Mouse (Mus musculus): ENCODE data around the gene Col9a1.

The Col9a1 gene

DNA sequence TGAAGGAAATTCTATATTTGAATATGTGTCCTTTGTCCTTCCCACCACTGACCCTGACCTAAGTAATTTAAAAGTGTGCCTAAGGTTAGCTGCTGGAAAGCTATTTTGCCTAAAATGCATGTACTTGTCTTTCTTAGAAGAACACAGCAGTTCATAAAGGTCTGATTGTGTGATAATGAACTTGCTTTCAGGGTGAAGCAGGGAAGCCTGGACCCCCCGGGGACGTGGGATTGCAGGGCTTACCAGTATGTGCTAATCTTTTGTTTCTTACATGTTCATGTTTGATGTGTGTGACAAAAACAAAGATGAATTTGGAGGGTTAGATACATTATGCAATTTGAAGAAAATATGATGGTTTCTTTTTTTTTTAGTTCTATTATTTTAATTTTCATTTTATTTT is 44.8 kb downstream of the Col9a1 start:
- no peak for DNase-seq (ENCODE audit: low read depth)

GRCm38 (mm10) chr1:24222981-24223612 is 45.7 kb downstream of the Col9a1 start:
- DNase-seq (ENCODE audit: low read depth), result no peak

GRCm38 (mm10) chr1:24225825-24226526 is 48.6 kb downstream of the Col9a1 start:
- DNase-seq (ENCODE audit: low read depth), result no peak

- no peak for DNase-seq (ENCODE audit: low read depth)
Measured at GRCm38 (mm10) chr1:24226941-24227711, 49.7 kb downstream of the Col9a1 start.

GRCm38 (mm10) chr1:24229552-24229951 is 52.1 kb downstream of the Col9a1 start:
- no peak for DNase-seq (ENCODE audit: low read depth)

GRCm38 (mm10) chr1:24230428-24230827 is 53.0 kb downstream of the Col9a1 start:
- DNase-seq (ENCODE audit: low read depth), result no peak

- no peak for DNase-seq (ENCODE audit: low read depth)
Measured at GRCm38 (mm10) chr1:24231504-24232270, 54.3 kb downstream of the Col9a1 start.

- no peak for DNase-seq (ENCODE audit: low read depth)
Measured at GRCm38 (mm10) chr1:24236330-24236729, 58.9 kb downstream of the Col9a1 start.

DNA sequence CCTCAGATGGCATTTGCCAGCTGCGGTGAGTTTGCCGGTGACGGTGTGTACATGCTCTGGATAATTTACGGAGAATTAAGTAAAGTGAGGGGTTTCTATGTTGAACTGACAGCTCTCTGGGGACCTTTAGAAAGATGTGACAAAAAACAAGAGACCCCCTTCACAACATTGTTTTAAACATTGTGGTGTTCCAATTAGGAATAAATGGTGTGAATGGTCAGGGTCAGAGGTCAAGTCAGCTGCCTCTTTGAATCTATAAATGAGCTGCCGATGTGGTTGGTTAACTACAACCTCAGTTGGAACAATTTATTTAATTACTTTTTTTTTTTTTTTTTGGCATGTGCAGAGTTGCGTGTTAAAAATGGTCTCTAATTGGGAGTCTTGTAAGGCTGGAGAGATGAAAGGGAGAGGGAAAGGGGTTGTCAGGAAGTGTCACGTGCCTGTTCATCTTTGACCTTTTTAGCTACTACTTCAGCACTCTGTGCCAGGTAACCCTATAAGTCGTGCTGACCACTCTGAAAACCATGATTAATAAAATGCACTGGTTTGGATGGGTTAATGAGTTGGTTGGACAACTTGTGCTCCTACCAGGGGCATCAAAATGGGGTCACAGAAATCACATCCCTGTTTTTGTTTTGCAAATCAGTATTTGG is 62.8 kb downstream of the Col9a1 start:
- no peak for DNase-seq (ENCODE audit: low read depth)

DNA sequence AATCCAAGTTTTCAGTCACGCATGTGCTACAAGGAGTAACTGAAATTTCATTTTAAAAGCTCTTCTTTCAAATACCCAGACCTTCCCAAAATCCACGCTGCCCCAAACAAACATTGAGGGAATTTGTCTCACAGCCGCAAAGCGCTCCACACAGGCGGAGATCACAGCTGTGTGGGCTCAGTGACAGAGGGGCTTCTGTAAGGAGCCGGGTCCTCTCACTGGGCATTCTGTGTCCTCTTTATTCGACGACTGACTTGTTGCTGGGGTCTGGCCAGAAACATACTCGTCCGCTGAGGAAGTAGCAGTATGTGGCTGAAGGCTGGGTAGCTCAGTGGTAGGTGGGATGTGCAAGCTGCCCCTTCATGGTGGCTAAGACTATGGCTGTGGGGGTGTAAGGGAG is 67.5 kb downstream of the Col9a1 start:
- no peak for DNase-seq (ENCODE audit: low read depth)

GRCm38 (mm10) chr1:24245700-24246375 is 68.4 kb downstream of the Col9a1 start:
- no peak for DNase-seq (ENCODE audit: low read depth)

GRCm38 (mm10) chr1:24248294-24249104 is 71.1 kb downstream of the Col9a1 start:
- no peak for DNase-seq (ENCODE audit: low read depth)

GRCm38 (mm10) chr1:24249105-24249664 is 71.8 kb downstream of the Col9a1 start:
- DNase-seq (ENCODE audit: low read depth), result peak; percentile 9

DNA sequence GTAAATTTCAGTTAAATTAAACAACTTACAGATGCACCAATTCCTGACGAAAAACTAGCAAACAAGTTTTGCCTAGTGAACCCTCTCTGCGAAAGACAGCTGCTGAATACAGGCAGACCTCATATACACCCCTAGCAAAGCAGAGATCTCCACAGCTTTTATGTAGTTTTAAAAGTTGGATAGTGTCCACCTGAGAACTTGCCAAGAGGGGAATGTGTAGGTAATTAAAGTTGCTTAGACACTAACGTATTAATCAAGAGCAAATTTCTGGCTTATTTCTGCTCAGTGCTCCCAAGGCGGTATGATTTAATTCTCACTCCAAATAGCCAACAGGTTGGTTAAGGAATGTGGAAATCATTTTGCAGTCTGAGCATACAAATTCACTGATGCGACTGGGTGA is 80.6 kb downstream of the Col9a1 start:
- DNase-seq (ENCODE audit: low read depth), result no peak

DNA sequence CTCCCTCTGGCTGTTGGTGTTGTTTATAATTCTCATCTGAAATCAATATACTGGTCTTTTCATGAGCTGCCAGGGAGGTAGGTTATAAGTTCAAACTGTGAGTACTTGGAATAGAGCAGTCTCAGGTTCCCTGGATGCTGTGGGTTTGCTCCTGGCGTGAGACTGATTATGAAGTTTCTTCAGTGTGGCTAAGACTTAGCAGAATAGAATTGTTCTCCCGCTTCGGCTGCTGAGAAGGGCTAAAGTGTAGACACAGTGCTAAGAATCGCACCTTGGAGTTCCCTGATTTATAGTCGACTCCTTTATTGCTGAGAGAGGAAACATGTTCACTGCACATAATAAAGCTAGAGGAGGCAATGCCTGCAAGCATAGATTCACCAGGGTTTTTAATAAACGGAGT is 82.0 kb downstream of the Col9a1 start:
- no peak for DNase-seq (ENCODE audit: low read depth)

DNA sequence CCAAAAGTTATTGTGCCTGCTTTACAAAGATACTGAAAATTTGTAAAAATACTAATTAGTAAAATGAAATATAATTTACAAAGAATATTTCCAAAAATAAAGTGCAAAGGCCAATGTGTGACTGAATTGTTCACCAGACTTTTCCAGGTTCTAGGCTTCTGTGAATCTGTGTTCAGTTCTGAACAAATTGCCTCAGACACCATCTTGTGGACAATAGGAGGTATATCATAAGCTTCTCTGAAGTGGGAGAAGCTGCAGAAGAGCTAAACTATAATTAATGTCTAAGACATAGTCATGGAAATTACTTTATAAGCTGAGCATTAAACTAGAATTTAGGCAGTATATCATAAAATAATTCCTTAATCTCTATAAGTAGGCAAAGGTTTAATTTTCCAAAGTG is 83.8 kb downstream of the Col9a1 start:
- no peak for DNase-seq (ENCODE audit: low read depth)

- DNase-seq (ENCODE audit: low read depth), result no peak
Measured at GRCm38 (mm10) chr1:24267022-24267421, 89.6 kb downstream of the Col9a1 start.

DNA sequence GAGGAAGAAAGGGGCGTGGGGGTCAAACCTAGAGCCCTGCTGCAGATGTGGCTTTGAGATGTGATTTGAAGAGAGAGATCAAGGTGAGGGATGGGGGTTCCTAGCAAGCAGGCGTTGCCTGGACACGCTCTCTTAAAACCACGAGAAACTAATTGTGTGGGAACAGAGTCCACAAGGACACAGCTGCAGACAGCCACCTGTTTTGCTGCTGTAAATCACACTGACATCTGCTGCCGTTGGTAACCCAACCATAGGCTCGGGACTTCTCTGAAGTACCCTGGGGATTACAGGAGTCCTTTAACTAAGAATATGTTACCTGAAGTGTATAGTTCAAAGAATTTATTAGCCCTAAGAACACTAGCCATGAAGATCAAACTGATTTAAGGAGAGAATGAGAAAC is 109.0 kb downstream of the Col9a1 start:
- DNase-seq (ENCODE audit: low read depth), result no peak

DNA sequence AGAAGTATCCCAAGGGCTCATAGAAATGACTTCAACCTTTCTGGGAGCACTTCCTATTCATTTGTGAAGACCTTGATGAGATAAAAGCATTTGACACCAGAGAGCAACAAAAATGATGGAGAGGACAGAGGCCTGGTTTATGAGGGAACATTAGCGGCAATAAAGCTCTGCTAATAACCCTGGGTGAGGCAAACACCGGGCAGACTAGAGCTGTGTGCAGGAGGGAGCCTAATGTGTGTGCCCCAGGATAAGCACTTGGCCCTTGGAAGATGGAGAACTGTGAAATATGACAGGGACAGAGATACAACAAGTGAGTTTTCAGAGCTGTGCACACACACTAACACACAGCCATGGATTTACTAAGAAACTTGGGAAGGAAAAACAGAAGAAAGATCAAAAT is 115.1 kb downstream of the Col9a1 start:
- no peak for DNase-seq (ENCODE audit: low read depth)

All from induced T-regulatory cell, adult 2 months (primary cell).